Mouse (Mus musculus): ENCODE measurements at regions not wholly inside any gene's neighbourhood (a gene's known extent, or its start where the extent isn't known, plus 50 kb on each side); places are given as distances from the start of the nearest gene placed in this dataset.
"Not testable (repeated sequence)": the region's sequence is repeated elsewhere in the genome, so short reads cannot be mapped to it uniquely, and the experiment has no call there.

- DNase-seq (ENCODE audit: low spot score): no peak
Observed at GRCm38 (mm10) chr13:20039590-20039989, 50.8 kb upstream of the Elmo1 start.

DNA sequence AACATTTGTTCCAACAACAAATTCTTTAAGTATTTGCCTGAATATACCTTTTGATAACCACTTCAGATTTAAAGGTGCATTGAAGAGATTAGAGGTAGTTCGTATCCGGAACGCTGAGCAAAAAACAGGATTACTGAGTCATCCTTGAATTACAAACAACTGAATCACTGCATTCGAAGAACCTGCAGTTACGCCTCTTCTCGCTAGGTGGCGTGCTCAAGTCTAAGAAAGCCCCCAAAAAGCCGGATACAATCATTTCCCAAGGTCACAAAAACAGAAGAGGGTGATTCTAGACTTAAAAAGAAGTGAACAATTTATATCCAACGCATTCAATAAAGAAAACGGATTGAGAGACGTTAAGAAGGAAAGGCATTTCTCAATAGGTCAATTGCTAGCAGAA, 51.9 kb upstream of the Elmo1 start:
- peak; percentile 64 for DNase-seq (ENCODE audit: low spot score)

- no peak for DNase-seq (ENCODE audit: low spot score)
Observed at GRCm38 (mm10) chr13:20037436-20037835, 53.0 kb upstream of the Elmo1 start.

GRCm38 (mm10) chr13:20033937-20034735, 56.3 kb upstream of the Elmo1 start:
- DNase-seq (ENCODE audit: low spot score): peak; percentile 49

DNA sequence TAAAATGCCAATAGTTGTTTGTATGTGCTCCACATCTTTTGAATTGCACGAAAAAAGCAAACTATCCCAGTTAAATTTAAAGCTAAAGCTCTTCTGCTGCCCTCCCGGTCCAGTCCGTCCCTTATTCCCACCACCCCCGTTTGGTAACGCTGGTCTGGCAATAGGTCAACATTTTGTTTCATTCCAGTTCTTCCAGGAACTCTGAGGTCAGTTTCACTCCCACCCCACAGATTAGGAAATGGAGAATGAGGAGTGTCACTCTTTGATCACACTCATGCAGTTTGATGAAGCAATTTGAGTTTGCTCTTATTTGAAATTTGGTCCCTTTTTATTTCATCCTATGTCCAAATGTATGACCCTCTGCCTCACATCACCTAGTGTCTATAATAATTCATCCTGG, 58.7 kb upstream of the Elmo1 start:
- peak; percentile 14 for DNase-seq (ENCODE audit: low spot score)

DNA sequence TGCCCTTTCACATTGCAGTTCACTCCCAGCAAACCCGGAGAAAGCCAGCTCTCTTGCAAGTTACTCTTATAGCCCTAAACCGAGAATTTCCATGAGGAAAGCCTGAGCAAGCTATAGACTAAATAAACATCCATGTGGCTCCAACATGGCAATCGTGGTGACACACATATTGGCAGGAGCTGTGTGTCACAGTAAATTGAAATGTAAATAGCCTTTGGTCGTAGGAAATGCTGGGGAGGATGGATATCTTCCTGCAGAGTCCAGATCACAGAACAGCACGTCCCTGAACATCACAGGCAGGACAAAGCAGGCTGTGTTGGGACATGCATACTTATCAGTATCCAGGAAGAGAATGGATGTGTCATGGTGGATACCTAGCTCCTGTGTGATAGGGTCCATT, 59.3 kb upstream of the Elmo1 start:
- peak; percentile 8 for DNase-seq (ENCODE audit: low spot score)

DNA sequence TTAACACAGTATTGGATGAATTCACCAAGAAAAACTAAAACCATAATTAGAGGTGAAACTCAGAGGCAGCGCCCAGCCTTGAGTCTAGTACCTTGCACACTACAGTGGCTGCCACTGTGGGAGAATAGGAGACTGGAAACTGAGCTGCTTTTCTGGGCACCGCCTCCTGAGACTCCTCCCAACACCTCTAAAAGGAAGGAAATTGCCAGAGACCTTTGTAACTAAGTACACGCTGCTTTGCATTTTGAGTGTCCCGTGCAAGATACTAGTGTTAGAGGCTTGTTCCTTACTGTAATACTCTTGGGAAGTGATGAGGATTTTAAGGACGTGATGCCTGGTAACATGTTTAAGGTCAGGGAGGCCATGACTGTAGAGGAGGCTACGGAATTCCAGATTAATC, 63.8 kb upstream of the Elmo1 start:
- DNase-seq (ENCODE audit: low spot score): no peak

GRCm38 (mm10) chr13:20016454-20016853, 73.9 kb upstream of the Elmo1 start:
- DNase-seq (ENCODE audit: low spot score): not testable (repeated sequence)

- no peak for DNase-seq (ENCODE audit: low spot score)
Observed at GRCm38 (mm10) chr13:20012621-20013020, 77.8 kb upstream of the Elmo1 start.

- DNase-seq (ENCODE audit: low spot score): no peak
Observed at GRCm38 (mm10) chr13:20009164-20009563, 81.2 kb upstream of the Elmo1 start.

DNA sequence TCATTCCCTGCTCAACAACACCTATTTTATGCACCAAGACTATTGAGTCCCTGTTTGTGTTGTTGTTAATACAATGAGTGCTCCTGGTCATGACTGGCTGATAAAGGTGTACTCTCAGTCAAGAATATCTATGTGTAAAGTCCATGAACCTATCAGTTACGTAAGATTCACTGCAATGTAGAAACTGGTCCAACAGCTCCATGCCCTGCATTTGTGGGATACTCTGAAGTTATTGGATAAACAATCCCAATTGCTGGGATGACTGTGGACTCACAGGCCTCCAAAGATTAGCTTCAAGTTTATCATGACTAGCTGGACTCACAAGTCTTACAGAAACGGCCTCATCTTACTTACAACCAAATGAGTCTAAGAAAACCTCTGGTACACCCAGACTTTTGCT, 82.8 kb upstream of the Elmo1 start:
- no peak for DNase-seq (ENCODE audit: low spot score)

DNA sequence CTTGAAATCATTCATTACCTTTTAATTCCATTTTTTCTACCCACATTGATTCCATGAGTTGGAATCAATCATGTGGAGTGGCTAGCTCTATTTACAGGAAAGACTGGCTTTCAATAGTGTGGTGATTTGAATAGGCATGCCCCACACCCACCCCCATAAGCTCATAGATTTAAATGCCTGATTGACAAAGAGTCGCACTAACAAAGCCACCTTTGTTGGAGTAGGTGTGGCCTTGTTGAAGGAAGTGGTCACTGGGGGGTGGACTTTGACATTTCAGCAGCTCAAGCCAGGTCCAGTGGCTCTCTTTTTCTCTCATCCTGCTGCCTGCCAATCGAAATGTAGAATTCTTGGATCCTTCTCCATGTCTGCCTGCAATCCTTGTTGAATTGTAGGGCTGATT, 92.8 kb upstream of the Elmo1 start:
- DNase-seq (ENCODE audit: low spot score): no peak

GRCm38 (mm10) chr13:19975621-19976020, 114.8 kb upstream of the Elmo1 start:
- peak; percentile 2 for DNase-seq (ENCODE audit: low spot score)

GRCm38 (mm10) chr13:19966566-19966965, 123.8 kb upstream of the Elmo1 start:
- DNase-seq (ENCODE audit: low spot score): no peak

DNA sequence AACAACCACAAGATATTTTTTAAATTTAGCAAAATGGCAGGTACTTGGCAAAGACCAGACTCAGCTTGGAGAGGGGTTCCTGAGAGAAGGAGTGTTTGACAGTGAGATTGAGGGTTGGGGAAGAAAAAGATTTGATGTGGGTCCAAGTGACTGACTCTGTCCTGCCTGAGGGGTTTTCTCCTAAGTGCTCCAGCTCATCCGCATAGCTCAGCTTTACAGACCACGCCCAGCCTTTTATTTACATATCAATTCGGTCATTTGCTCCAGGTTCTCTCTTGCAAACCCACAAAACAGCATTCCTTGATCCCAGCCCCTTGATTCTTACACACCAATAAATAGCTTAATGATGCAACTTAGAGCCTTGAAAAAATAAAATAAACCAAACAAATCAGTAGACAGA, 127.4 kb upstream of the Elmo1 start:
- no peak for DNase-seq (ENCODE audit: low spot score)

DNA sequence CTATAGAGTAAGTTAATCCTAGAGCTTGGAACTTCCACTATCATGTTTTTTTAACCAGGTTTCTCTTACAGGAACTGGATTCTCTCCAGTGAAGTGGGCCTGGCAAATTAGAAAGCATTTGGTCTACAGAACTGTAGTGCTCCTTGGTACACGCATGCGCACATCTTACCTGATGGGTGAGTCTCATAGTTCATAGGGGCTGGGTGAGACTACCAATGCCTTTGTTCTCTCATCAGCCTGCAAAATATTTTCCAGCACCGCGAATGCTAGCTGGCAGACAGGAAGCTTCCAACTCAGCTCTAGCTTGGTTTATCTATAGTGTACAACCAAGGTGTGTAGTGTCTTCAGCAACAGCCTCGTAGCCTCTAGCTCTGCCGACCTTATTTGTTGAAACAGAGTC, 104.7 kb upstream of the Gpr141 start:
- no peak for DNase-seq (ENCODE audit: low spot score)

DNA sequence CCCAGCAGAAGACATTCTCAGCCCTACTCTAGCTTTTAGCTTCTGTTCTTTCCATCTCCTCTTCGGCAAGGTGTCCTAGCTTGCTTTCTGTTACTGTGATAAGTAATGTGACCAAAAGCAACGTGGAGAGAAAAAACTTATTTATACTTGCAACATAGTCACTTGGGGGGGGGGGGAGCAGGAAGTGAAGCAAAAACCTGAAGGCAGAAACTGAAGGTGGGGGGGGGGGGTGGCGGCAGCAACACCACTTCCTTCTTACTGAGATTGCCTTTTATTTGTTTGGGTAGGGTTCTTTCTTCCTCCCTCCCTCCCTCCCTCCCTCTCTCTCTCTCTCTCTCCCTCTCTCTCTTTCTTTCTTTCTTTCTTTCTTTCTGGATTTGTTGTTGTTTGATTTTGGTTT, 103.8 kb upstream of the Gpr141 start:
- no peak for DNase-seq (ENCODE audit: low spot score)

GRCm38 (mm10) chr13:19921084-19921827, 97.2 kb upstream of the Gpr141 start:
- no peak for DNase-seq (ENCODE audit: low spot score)

DNA sequence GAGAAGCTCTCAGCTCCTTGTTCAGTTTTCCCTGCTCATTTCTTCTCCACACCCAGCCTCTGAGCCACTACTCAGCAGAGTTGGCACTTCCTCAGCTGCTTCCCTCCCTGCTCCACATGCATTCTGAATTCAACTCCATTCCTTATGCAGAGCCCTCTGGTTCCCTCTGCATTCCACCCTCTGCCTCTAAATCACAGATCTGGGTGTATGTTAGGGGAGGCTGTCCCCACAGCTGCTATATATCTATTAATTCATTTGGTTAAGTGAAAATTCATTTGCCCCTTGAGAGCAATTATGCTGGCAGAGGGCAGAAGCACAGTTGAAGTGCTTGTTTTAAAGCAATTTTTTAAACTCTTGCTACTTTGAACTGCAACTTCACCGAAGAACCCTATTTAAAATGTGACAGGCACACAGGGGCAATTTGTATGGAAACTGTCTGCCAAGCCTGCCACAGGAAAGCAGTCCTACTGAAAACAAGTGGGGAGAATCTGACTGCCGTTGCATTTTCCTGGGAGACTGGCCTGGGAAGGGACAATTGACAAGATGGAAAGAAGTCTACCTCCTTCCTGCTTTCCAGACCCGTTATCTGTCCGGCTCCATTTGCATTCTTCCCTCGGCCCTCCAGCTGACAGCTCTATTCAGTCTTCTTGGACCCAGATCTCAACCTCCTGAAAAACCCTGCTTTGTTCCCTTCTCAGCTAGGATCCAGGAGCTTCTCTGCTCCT, 88.0 kb upstream of the Gpr141 start:
- DNase-seq (ENCODE audit: low spot score): no peak

- DNase-seq (ENCODE audit: low spot score): no peak
Observed at GRCm38 (mm10) chr13:19902786-19903185, 78.7 kb upstream of the Gpr141 start.

DNA sequence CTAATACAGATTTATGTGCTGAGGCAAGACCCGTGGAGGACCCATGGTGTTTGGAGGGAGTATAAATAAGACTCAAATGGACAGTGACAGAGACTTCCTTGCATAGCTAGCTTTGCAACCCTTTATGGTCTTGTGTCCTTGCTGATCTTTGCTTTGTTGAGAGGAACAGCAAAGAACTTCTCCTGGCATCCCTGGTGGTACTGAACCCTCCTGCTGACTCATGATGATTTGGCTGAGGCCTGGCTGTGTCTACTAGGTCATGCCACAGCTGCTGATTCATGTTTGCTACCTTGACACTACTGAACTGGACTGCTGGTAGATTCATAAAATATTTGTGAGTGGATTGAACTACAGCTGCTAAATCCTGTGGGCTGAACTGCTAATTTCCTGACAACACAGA, 73.1 kb upstream of the Gpr141 start:
- DNase-seq (ENCODE audit: low spot score): no peak

- DNase-seq (ENCODE audit: low spot score): no peak
Observed at GRCm38 (mm10) chr13:19888983-19889773, 65.1 kb upstream of the Gpr141 start.
